Mouse (Mus musculus): ENCODE measurements around the gene Atxn2l.

The Atxn2l gene

DNA sequence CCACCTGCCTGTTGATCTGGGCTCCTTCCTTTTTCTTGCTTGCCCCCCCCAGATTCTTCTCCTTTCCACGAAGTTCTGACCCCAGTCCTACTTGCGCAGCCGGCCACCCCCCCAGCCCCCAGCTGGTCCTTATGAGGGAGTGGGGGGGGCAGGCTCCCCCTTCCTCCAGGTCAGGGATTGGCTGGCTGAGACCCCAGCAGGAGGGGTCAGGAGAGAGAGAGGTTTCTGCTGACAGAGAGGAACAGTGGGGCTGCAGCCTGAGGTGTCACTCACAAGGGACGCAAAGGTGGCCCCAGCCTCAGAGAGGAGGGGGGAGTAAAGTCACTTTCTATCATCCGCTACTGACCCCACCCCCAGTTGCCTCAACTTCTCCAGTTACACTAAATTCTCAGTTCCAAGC is 40.2 kb downstream of the Atxn2l start, which contains the start of gene Atp2a1:
TSS of gene Atp2a1 (minus strand) at position 105 of the 400 bp plus-strand sequence.
- no peak for DNase-seq (ENCODE audit: low read depth, low spot score)

DNA sequence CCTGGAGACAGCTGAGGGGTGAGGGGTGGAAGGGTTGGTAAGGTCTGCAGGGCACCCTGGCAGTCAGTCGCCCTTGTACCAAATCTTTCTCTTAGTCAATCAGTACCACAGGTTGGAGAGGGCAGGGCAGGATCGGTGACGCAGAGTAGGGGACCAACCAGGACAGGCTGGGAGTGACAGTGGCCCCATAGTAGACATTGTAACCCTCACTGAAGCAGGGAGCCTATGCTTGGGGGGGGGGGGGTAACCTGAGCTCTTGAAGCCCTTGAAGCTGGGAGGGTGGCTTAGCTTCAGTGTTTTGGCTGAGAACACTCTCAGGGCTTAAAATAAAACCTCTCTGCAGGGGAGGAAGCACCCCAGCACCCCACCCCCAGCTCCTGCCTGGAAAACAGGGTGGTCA is 41.6 kb downstream of the Atxn2l start:
- DNase-seq (ENCODE audit: low read depth, low spot score): no peak

DNA sequence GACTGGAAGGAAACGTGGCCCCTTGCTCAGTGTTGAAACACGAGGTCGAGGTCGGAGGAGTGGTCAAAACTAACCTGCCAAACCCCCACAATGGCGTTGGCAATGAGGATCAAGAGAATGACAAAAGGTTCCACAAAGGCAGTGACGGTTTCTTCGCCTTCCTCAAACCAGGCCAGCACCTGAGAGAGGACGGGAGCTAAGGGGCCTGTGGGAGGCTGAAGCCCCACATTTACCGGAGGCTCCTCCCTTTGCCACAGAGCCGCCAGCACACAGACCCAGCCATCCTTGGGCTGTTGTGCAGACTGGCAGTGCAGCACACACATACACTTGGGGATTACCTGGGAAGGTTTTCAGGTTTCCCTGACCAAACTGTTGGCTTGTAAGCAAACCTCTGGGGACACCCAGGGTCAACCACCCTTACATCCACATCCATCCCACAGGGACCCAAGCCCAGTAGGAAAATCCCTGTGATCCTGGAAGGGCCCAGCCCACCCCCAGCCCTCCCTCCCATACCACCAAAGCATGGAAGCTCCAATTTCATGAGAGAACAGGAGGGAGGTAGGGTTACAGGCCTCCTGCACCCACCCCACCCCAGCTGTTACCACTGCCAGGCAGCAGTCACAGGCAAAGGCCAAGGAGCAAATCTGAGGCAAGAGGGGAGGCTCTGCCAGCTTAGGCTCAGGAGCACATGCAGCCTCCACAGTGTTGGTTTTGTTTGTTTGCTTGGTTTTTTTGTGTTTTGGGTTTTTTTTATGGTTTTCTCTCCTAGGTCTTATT is 42.4 kb downstream of the Atxn2l start:
- DNase-seq (ENCODE audit: low read depth, low spot score): no peak

DNA sequence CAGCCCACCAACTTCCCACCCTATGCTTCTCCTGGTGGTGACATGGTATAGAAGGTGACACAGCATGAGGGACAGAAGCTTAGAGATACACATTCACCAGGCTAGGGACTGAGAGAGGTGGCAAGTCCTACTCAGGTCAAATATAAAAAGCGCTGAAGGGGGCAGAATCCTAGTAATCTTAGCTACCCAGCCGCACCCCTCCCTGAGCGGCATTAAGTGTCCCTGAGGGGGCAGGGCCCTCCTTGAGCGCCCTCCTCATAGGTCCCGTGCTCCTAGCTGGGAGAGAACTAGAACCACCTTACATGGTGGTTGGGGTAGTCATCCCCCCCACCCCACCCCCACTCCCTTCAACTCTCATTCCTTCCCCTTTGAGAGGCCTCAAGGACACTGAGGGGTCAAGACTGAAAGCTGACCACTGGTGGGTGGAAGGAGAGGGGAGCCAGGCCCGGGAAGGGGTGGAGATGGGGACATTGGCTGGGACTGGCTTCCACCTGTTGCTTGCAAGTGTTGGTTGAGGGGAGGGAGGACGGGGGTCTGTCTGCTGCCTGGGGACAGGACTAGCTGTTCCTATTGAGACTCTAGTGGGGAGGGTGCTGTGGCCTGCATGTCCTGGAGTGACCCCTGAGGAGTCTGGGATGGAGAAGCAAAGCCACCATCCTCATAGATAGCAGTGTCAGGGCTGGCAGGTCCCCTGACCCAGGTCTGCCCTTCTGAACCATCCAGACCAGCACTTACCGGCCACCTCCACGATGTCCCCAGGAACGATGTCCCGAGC is 44.2 kb downstream of the Atxn2l start:
- DNase-seq (ENCODE audit: low read depth, low spot score): no peak

DNA sequence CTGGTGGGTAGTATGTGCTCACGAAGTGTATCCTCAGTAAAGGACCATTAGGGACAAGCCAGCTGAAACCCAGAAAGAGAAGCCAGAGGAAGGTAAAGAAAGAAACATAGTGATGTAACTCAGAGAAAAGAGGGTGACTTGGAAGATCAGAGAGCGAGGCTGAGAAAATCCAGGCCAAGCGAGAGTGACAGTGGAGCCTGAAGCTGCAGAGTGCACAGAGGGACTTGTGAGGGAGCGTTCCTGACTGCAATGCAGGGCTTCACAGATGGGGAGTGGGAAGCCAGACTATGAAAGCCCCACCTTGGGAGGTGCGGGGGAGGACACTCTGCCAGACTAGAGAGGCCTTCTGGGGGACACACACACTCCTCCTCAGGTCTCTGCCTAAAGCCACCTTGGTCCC is 45.0 kb downstream of the Atxn2l start:
- no peak for DNase-seq (ENCODE audit: low read depth, low spot score)

DNA sequence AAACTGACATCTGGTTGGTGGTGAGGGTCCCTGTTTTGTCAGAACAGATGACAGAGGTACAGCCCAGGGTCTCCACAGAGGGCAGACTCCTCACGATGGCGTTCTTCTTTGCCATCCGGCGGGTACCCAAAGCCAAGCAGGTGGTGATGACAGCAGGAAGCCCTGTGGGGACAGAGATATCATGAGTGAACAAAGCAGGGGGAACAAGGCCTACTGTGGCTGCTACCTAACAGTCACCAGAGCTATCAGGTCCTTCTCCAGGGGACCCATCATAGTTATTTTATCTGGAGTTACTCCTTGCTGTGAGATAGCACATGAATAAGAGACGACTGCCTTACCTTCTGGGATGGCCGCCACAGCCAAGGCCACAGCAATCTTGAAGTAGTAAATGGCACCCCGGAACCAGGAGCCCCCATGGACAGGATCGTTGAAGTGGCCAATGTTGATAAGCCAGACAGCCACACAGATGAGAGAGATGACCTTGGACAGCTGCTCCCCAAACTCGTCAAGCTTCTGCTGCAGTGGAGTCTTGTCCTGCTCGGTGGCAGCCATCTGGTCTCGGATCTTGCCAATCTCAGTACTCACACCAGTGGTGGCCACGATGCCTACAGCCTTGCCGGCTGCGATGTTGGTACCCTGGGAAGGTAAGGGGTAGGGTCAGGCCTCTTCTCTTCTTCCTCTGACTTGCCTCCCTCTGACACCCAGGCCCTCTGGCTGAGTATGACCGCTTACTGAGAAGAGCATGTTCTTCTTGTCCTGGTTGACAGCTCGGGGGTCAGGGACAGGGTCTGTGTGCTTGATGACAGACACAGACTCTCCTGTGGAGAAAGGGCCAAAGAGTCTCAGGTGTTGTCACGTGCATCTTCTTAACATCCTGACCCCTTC is 46.6 kb downstream of the Atxn2l start:
- no peak for DNase-seq (ENCODE audit: low read depth, low spot score)

DNA sequence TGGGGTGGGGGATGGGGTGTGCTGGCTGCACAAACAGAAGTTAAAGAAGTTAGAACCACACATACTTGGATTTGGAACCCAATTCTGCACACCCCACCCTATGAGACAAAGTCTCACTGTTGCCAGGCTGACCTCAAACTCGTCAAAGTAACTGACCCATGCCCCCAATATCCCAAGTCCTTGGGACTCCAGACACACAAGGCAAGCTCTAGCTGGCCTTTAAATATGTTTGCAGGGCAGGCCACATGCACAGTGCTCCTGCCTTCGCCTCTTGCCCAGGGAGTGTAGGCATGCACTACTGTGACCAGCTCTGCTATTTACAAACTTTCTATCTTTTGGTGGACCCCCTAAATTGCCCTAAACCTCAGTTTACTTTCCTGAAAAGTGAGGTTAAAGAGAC is 48.0 kb downstream of the Atxn2l start:
- no peak for DNase-seq (ENCODE audit: low read depth, low spot score)

DNA sequence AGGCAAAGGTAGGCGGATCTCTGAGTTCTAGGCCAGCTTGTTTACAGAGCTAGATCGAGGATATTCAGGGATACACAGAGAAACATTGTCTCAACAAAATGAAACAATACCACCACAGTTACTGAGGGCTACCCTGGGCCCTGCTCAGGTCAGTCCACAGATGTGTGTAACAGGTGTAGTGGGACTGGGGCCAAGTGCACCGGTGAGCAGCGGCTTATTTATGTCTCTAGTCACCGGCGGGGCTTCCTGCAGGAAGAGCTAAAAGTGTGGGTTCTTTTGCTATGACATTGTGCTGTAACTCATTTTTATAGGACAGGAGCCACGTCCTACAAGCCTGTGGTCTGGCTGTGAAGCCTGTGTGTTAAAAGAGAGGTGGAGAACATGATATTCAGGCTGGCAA is 49.4 kb downstream of the Atxn2l start:
- DNase-seq (ENCODE audit: low read depth, low spot score): peak; percentile 23

DNA sequence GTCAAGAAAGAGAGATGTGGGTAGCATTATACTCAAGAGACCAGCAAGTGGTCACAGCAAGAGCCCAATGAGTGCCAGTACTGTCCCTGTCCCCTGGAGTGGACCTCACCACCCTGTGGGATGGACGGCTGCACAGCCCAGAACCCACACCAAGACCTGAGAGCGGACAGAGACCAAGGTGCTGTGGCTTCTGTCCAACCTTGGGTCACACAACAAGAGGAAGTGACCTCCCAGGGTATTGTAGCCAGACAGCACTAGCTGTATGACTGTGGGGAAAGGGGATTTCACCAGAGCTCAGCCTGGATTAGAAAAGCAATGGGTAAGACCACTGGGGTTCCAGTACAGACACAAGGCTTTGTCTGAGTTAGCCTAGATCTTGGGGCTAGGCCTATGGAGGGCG is 51.0 kb downstream of the Atxn2l start:
- no peak for DNase-seq (ENCODE audit: low read depth, low spot score)

DNA sequence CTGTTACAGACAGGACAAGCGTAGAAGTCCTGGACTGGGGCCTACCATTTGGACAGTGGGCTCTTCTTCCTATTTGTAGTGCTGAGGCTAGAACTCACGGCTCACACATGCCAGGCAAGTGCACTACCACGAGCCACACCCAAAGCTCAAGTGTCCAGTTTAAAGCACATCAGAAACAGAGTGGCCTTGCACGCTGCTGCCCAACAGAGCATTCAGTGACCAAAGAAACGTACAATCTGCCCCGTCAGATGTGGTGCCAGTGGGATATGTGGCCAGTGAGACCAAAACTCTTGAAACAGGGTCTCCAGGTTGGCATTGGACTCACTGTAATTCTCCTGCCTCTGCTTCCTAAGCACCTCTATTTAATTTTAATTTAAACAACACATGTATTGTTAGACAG is 52.6 kb downstream of the Atxn2l start:
- DNase-seq (ENCODE audit: low read depth, low spot score): no peak

DNA sequence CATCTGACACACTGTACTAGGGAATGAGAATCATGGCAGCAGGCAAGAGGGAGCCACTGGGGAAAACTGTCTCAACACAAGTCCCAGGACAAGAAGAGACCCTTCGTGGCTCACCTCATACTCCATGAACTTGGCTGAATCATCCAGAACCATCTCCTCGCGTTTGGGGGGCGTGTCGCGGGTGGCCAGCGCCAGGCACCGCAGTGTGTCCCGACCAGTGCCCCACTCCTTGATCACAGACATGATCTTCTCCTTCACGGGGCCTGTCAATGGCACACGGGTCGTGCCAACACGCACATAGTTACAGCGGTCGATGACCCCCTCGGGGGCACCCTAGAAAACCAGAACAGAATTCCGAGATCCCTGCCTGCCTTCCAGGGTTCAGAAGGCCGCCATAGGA is 53.2 kb downstream of the Atxn2l start:
- DNase-seq (ENCODE audit: low read depth, low spot score): no peak

DNA sequence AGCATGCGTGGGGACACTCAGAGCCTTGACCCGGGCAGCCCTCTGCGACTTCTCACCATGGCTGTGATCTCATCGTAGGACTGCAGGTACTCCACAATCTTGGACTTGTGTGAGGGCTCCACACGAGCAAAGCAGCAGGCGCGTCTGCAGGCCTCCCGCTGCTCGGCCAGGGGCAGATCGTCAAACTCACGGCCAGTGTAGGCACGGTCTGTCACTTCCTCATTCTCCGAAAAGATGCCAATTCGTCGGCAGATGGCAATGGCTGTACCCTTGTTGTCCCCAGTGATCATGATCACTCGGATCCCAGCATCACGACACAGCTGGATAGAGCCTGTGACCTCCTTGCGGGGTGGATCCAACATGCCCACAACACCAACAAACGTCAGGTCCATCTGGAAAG is 54.8 kb downstream of the Atxn2l start:
- DNase-seq (ENCODE audit: low read depth, low spot score): no peak

DNA sequence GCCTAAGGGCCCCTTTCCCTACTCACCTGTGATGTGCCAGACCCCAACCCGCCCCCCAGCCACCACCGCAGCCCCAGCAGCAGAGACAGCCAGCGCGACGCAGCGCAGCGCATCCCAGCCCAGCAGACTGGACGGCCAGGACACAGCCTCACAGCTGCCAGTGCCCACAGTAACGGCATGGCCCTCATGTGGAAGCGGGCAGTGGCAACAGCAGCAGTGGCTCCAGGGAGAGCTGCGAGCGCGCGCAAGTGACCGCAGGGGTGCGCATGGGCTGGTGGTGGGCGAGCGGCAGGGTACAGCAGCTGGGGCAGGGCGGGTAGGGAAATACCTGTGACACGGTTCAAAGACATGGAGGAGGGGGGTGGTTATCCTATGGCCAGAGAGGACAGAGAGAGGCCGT is 57.0 kb downstream of the Atxn2l start:
- no peak for DNase-seq (ENCODE audit: low read depth, low spot score)

DNA sequence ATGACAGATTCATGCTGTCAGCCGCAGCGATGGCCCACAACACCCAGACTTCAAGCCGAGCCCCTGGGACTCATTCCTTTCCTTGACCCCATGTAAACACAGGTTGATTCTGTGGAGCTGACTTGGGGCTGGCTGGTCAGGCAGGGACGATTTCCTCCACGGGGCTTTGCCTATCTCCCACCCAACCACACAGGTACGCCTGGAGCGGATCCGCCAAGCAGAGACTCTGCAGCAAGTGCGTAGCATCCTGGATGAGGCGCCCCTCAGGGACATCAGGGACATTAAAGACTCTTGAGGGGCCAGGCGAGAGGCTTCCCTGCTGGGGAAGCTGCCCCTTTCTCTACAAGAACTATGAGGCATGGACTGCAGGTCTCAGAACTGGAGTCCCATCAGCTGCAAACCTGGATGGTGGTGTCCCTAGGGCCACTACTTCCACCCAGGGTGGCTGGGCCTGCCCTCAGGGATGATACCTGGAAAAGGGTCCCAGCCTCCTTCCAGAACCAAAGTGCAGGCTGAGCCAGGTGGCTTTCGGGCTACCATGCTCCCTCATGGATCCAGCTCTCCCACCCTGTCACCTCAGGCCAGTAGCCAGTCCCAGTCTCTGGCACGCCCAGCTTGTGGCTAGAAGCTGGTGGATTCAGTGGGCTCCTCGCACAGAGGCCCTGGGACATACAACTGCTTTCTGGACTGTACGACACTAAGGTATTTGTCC is 58.0 kb downstream of the Atxn2l start:
- DNase-seq (ENCODE audit: low read depth, low spot score): no peak

DNA sequence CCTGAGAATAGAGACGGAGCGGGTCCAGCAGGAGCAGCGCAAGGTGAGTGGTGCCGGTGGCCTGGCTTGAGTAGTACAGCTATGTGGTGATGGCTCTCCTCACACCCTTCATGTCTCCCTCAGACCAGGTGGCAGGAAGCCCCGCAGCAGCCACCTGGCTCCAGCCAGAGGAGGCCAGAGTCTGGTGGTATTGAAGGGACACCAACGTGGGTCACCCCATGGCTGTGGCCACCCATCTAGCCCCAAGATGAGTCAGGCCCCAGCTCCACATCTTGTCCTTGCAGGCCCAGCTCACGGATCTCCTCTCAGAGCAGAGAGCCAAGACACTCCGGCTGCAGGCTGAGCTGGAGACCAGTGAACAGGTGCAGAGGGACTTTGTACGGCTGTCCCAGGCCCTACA is 58.7 kb downstream of the Atxn2l start:
- no peak for DNase-seq (ENCODE audit: low read depth, low spot score)

DNA sequence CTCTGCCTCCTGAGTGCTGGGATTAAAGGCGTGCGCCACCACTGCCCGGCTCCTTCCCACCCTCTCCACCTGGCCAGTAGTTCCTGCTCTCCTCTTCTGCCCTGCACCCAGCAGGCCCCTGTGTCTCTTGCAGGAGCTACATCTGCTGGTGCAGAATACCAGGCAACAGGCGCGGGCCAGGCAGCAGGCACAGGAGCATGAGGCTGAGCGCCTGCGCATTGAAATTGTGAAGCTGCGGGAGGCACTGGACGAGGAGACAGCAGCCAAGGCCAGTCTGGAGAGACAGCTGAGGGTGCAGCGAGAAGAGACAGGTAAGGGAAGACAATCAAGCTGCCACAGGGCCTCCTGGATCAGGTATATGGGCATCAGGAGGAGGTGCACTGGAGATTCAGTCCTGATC is 59.2 kb downstream of the Atxn2l start:
- DNase-seq (ENCODE audit: low read depth, low spot score): no peak
